Mouse (Mus musculus) liver, adult 2 months (tissue): ENCODE data around the gene Rrm1. TPM values are rescaled to one million over a fixed set of nuclear protein-coding genes. Genes with fewer than 3 reads are reported as not detected.
"Not testable (repeated sequence)": the region's sequence is repeated elsewhere in the genome, so short reads cannot be mapped to it uniquely, and the experiment has no call there.

ENCODE experiments used
- DNase-seq: peaks from one replicate; pipeline ENCODE4 v3.0.0-alpha.2; 2011; ENCODE audit warnings: low read depth, low spot score; ENCODE audit errors: extremely low read depth
- H3K27ac ChIP-seq: fragments of 200-500 bp; replicated peaks from 2 replicates; pipeline ENCODE4 v1.5.1; 2012; ENCODE audit warnings: low read depth, mild to moderate bottlenecking, control low read depth, inconsistent platforms, low read length; ENCODE audit not compliant: insufficient read depth
- H3K27me3 ChIP-seq: fragments of 200-500 bp; 2 replicates; pipeline ENCODE4 v1.6.1; 2012; ENCODE audit warnings: mild to moderate bottlenecking, moderate library complexity, low read length, inconsistent platforms; ENCODE audit not compliant: control insufficient read depth, insufficient read depth
- H3K36me3 ChIP-seq: fragments of 200-500 bp; 2 replicates; pipeline ENCODE4 v1.6.1; 2012; ENCODE audit warnings: low read length, inconsistent platforms; ENCODE audit not compliant: control insufficient read depth, insufficient read depth
- H3K4me1 ChIP-seq: fragments of 200-500 bp; 2 replicates; pipeline ENCODE4 v1.6.1; 2011; ENCODE audit warnings: low read length; ENCODE audit not compliant: control insufficient read depth, insufficient read depth
- H3K4me3 ChIP-seq: fragments of 200-500 bp; 2 replicates; pipeline ENCODE4 v1.5.1; 2011; ENCODE audit warnings: low read depth, mild to moderate bottlenecking, control low read depth, low read length, moderate library complexity; ENCODE audit not compliant: insufficient read depth
- H3K79me2 ChIP-seq: fragments of 200-500 bp; 2 replicates; pipeline ENCODE4 v1.6.1; 2012; ENCODE audit warnings: inconsistent platforms, mild to moderate bottlenecking, low read length, moderate library complexity; ENCODE audit not compliant: control insufficient read depth, insufficient read depth
- H3K9ac ChIP-seq: fragments of 200-500 bp; 2 replicates; pipeline ENCODE4 v1.6.1; 2012; ENCODE audit warnings: low read depth, mild to moderate bottlenecking, control low read depth, inconsistent platforms, low read length
- CTCF ChIP-seq: fragments of 200-500 bp; IDR thresholded peaks from 2 replicates; pipeline ENCODE4 v1.5.1; 2011; ENCODE audit warnings: low read depth, low read length, control low read depth
- POLR2A ChIP-seq: fragments of 200-500 bp; IDR thresholded peaks from 2 replicates; pipeline ENCODE4 v1.6.1; 2011; ENCODE audit warnings: low read length, control low read depth; ENCODE audit not compliant: insufficient read depth; ENCODE audit errors: extremely low read depth
- WGBS: fragments of 180-500 bp; shearing (Covaris S2); methylation state at CpG from one replicate; pipeline ENCODE4 v1.1.7; 2018; 5-methylcytosine and 5-hydroxymethylcytosine counted together
- polyA plus RNA-seq: library from polyadenylated mRNA; depleted of rRNA; stranded (reverse); fragments of >200 nt; gene quantifications from 2 replicates; pipeline ENCODE4 v1.2.3, GENCODE M21; 2012
- total RNA-seq: library from RNA; depleted of rRNA; stranded (reverse); fragments of >200 nt; gene quantifications from 2 replicates; pipeline ENCODE4 v1.2.3, GENCODE M21; 2014

Rrm1 gene
- total and polyA plus RNA-seq, 2 experiments: 2.3 to 7.9 TPM

DNA sequence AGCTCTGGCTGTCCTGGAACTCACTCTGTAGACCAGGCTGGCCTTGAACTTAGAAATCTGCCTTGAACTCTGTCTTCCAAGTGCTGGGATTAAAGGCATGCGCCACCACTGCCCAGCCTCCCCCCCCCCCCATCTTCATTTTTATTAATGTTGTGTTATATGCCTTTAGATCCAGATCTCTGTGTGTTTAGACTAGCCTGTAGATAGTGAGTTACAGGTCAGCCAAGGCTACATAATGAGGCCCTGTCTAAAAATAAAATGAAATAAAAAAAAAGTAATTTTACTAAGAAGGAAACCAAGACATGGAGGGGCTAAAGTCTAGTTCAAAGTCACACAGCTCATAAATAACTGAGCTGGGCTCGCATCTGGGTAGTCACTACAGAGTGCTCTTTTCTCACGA lies 37.4 kb downstream of the Rrm1 start:
- DNase-seq: no peak
- Histone ChIP-seq H3K79me2 (no peaks in the 10 kb centered on the region), H3K27ac (no peak overlapping the region), H3K4me3 (no peak overlapping the region), H3K9ac (no peak overlapping the region), H3K36me3 (no peaks in the 10 kb centered on the region), H3K27me3 (no peaks in the 10 kb centered on the region), H3K4me1 (0 out of 2 replicates have a peak, but pooled peaks cover 4% of the 10 kb centered on the region)
- TF ChIP-seq CTCF (no peak), POLR2A (no peak)
- 83% methylated on average over 3 of the region's 3 CpGs for WGBS

DNA sequence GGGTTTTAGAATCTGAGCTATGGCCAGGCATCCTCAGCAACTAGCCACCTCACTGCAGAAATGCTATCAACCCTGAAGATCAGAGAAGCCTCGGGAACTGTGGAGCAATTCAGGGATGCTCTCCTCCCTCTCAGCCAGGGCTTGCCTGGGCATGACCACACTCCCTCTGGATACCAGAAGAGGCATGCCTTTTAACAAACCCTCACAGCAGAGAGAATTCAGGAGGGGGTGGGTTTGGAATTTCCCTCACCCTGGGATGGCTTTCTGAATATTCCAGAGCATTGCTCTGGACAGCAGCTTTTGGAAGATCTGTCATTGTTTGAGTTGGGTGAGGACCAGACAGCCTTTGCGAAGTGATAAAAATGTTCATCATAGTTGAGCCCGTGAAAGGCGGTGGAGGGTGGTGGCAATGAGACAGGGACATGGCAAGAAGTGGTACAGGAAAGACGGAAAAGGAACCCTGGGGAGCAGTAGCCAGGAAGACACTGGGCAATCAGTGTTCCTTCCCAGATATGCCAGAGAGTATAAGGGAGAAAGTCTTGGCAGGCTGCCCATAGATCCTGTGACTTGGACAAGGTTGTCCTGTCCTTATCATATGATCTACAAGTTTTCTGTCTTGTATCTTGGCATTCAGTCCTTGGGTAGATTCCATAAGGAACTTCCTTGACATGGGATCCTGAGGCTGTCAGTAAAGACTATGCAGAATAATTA lies 38.0 kb downstream of the Rrm1 start:
- WGBS: 37% methylated on average over 5 of the region's 5 CpGs
- Histone ChIP-seq H3K27ac (no peak overlapping the region), H3K79me2 (no peaks in the 10 kb centered on the region), H3K36me3 (no peaks in the 10 kb centered on the region), H3K4me3 (no peak overlapping the region), H3K9ac (no peak overlapping the region), H3K27me3 (no peaks in the 10 kb centered on the region), H3K4me1 (0 out of 2 replicates have a peak, but pooled peaks cover 4% of the 10 kb centered on the region)
- peak; percentile 5 for DNase-seq
- TF ChIP-seq POLR2A: no peak

DNA sequence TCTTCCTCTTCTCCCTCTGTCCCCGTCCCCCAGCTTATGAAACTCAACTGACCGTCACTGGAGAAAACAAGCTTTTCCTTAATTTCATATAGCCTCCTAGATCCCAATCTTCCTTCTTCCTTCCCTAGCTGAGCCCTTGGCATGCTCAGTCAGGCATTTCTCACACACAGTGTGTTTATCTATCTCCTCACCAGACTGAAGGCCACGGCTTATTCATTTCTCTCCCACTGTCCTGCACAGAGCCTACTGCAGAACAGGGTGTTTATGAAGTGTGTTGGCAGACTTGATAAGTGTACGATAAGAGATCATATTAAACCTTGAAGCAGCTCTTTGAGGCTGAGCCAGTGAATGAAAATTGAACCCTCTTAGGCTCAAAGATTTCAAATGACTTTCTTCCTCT lies 39.3 kb downstream of the Rrm1 start:
- H3K79me2 ChIP-seq: no peaks in the 10 kb centered on the region
- 80% methylated on average over 4 of the region's 4 CpGs for WGBS
- no peak overlapping the region for H3K4me3 ChIP-seq

DNA sequence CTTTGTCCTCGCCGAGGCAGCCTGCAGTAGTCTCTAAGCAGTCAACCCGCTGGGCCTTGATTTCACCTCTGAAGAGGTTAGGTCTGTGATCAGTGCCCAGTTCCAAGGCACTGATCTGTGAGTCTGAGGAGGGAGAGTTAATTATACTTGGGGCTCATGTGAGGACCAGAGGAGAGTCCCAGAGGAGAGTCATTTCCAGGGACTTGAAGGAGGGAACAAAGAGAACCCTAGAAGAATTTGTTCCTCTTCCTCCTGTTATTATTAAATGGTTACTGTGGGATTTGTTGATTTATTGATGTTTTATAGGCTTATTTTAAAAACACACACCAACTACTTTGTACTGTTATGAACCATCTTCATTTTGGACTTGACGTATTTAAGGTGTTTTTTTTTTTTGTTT lies 40.1 kb downstream of the Rrm1 start, which contains the start of gene Olfr543:
Gene Olfr543, minus strand, starts transcription at position 101 of the 400 bp plus-strand sequence.
- Histone ChIP-seq H3K27me3 (no peaks in the 10 kb centered on the region), H3K79me2 (no peaks in the 10 kb centered on the region), H3K36me3 (no peaks in the 10 kb centered on the region), H3K9ac (no peak within 1 kb of the TSS), H3K4me3 (no peak within 1 kb of the TSS), H3K4me1 (0 out of 2 replicates have a peak, but pooled peaks cover 4% of the 10 kb centered on the region), H3K27ac (no peak within 1 kb of the TSS)
- TF ChIP-seq POLR2A: no peak
- TF ChIP-seq CTCF: no peak
- WGBS: 97% methylated on average over 4 of the region's 4 CpGs
- DNase-seq: no peak

More for the DNA sequence above, 39.3 kb downstream of the Rrm1 start:
- Histone ChIP-seq H3K27ac (no peak overlapping the region), H3K4me1 (0 out of 2 replicates have a peak, but pooled peaks cover 4% of the 10 kb centered on the region), H3K36me3 (no peaks in the 10 kb centered on the region), H3K27me3 (no peaks in the 10 kb centered on the region), H3K9ac (no peak overlapping the region)
- DNase-seq: no peak
- TF ChIP-seq CTCF (no peak), POLR2A (no peak)

DNA sequence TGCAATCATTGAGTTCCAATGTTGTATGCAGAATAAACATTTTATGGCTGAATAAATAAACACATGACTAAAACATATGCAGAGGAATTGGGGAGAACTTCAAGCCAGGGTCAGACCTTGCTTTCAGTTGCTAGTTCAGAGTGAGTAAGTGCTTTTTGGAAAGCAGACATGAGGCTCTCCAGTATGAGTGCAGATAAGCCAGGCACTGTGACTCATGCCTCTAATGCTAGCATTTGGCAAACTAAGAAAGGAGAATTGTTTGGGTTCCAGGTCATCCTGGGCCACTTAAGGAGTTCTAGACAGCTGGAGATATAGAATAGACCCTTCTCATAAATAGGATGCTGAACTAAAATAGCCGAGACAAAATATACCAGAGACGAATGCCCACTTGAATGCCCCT lies 42.2 kb downstream of the Rrm1 start:
- Histone ChIP-seq H3K36me3 (no peaks in the 10 kb centered on the region), H3K4me1 (0 out of 2 replicates have a peak, but pooled peaks cover 4% of the 10 kb centered on the region), H3K9ac (no peak overlapping the region), H3K79me2 (no peaks in the 10 kb centered on the region), H3K27ac (no peak overlapping the region), H3K27me3 (no peaks in the 10 kb centered on the region), H3K4me3 (no peak overlapping the region)
- 78% methylated on average over 2 of the region's 2 CpGs for WGBS
- DNase-seq: no peak
- TF ChIP-seq POLR2A (no peak), CTCF (no peak)

DNA sequence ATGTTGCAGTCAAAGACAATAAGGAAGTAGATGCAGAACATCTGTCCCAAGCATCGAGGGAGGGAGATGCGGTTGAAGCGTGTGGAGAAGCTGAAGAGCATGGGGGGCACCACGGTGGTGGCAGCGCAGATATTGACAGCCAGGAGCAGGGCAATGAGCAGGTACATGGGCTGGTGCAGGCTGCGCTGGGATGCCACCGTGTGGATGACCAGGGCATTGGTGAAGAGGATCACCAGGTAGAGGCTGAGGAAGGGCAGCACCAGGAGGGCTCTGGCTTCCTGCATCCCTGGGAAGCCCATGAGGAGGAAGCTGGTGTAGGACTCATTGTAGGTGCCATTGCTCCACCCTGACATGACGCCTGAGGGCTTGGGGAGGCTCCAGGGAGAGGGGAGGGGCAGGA lies 43.3 kb downstream of the Rrm1 start:
- not testable (repeated sequence) for H3K4me1 ChIP-seq, DNase-seq, H3K27ac ChIP-seq, H3K9ac ChIP-seq, H3K79me2 ChIP-seq, H3K36me3 ChIP-seq, H3K4me3 ChIP-seq, H3K27me3 ChIP-seq
- 58% methylated on average over 8 of the region's 8 CpGs for WGBS
